ENCODE assay signal across 10 mouse cellular contexts in the genomic region with DNA sequence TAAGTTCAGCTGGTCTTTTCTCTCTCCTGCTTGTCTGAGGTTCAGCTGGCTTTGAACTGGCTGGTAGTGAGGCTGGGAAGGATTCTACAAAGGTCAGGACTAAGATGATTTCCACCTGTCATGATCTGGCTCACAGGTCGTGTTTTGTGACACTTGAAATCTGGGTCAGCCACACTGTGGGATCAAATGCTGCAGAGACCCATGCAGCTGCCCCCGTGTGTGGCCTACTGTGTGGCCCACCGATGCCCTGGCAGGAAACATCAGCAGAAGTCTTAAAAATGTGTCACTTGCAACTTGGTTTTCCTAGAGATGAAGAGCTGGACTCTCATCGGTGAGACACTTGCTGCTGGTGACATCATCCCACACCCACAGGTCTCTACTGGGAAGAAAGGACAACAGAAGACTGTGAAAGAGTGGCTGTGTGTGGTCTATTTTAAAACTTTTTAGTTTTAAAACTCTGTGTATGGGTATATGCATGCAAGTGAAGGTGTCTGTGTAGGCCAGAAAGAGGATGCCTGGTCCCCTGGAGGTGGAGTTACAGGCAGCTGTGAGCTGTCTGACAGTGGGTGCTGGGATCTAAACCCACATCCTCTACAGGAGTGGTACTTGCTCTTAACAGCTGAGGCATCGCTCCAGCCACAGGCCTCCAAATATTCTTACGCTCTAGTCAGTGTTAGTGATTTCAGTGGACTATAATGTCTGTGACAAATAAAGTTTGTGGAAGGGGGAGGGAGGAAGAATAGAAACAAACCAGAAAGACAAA.
"Had no signal": no experiment of that assay in that cellular context is flagged by ENCODE, and none has a peak within 500 bp of the region (broad histone marks: within the 10 kb centered on the region; RNA-seq: fewer than 3 reads in every experiment).

No protein-coding gene starts in this region.

- H3K4me3 ChIP-seq: limb, embryonic 13.5 days; neural tube, embryonic 13.5 days had no signal

- H3K36me3 ChIP-seq: limb, embryonic 13.5 days; neural tube, embryonic 13.5 days had no signal

- H3K27ac ChIP-seq: limb, embryonic 13.5 days; liver, embryonic 14.5 days; neural tube, embryonic 13.5 days; stomach, postnatal 0 days had no signal

- H3K27me3 ChIP-seq: limb, embryonic 13.5 days; neural tube, embryonic 13.5 days had no signal

- H3K4me2 ChIP-seq: limb, embryonic 13.5 days; neural tube, embryonic 13.5 days had no signal

- H3K9me3 ChIP-seq: limb, embryonic 13.5 days; neural tube, embryonic 13.5 days had no signal

- H3K9ac ChIP-seq: limb, embryonic 13.5 days; liver, embryonic 14.5 days; neural tube, embryonic 13.5 days had no signal

- H3K4me1 ChIP-seq: limb, embryonic 13.5 days; neural tube, embryonic 13.5 days had no signal

- DNase-seq: kidney, postnatal 10 days; kidney, postnatal 4 days; left cerebral cortex, postnatal 4 days; lung, adult 18-20 months; midbrain, embryonic 14.5 days; thymus, postnatal 25 days had no signal
